Mouse (Mus musculus) cerebellum, adult (tissue): ENCODE measurements around the gene Ass1.
A peak's percentile ranks its signal among the peaks of the same experiment; 100 is the strongest.

Source experiments
- ATAC-seq: cut with Nextera tagmentation; 2 replicates; pipeline ENCODE4 v1.9.2; 2017; ENCODE audit warnings: mild to moderate bottlenecking, moderate library complexity, mixed read lengths; ENCODE audit not compliant: insufficient number of reproducible peaks, low FRiP score, low TSS enrichment

The Ass1 gene

GRCm38 (mm10) chr2:31477234-31478161, 7.5 kb downstream of the Ass1 start:
- ATAC-seq, result no peak

- peak; percentile 81 for ATAC-seq
These were observed 13.0 kb downstream of the Ass1 start for GRCm38 (mm10) chr2:31482914-31483575.

GRCm38 (mm10) chr2:31484187-31484586, 14.2 kb downstream of the Ass1 start:
- ATAC-seq, result no peak

GRCm38 (mm10) chr2:31489166-31489565, 19.2 kb downstream of the Ass1 start:
- ATAC-seq, result 0 out of 2 replicates have a peak, but pooled peaks have one; percentile 48

GRCm38 (mm10) chr2:31490556-31490955, 20.5 kb downstream of the Ass1 start:
- no peak for ATAC-seq

- no peak for ATAC-seq
These were observed 22.3 kb downstream of the Ass1 start for GRCm38 (mm10) chr2:31492308-31492707.

GRCm38 (mm10) chr2:31493243-31493642, 23.2 kb downstream of the Ass1 start:
- no peak for ATAC-seq

- no peak for ATAC-seq
These were observed 24.3 kb downstream of the Ass1 start for GRCm38 (mm10) chr2:31494315-31494714.

- ATAC-seq, result no peak
These were observed 25.1 kb downstream of the Ass1 start for GRCm38 (mm10) chr2:31495046-31495476.

GRCm38 (mm10) chr2:31496141-31496540, 26.1 kb downstream of the Ass1 start:
- no peak for ATAC-seq

- no peak for ATAC-seq
These were observed 27.1 kb downstream of the Ass1 start for GRCm38 (mm10) chr2:31497113-31497512.

GRCm38 (mm10) chr2:31497635-31498034, 27.6 kb downstream of the Ass1 start:
- no peak for ATAC-seq

GRCm38 (mm10) chr2:31499327-31500291, 29.6 kb downstream of the Ass1 start:
- ATAC-seq, result no peak

GRCm38 (mm10) chr2:31500292-31501204, 30.5 kb downstream of the Ass1 start:
- no peak for ATAC-seq

- no peak for ATAC-seq
These were observed 31.6 kb downstream of the Ass1 start for GRCm38 (mm10) chr2:31501448-31502130.

GRCm38 (mm10) chr2:31502616-31503522, 32.9 kb downstream of the Ass1 start:
- no peak for ATAC-seq

- no peak for ATAC-seq
These were observed 35.5 kb downstream of the Ass1 start for GRCm38 (mm10) chr2:31505472-31505871.

- ATAC-seq, result no peak
These were observed 38.8 kb downstream of the Ass1 start for GRCm38 (mm10) chr2:31508851-31509250.
